Comparison of ENCODE assay signal across 24 mouse cellular contexts in the genomic region with DNA sequence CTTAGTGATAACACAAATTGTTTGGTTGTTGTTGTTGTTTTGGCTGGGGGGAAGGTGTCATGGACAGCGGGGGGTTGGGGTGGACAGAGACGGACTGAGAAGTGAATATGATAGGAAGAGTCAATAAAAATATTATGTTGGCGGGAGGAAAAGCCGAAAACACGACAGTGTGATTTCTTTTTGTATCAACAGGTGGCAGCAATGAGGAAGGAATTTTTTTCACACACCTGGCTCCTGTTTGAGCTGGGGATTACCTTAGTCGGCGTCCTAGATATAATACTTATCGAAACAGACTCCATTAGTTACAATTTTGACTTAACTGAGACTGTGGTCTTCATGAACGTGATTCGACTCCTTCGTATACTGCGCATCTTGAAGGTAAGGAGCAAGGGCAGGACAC. TPM values are rescaled to one million over a fixed set of nuclear protein-coding genes. Genes with fewer than 3 reads are reported as not detected.
DNase-seq lines count a peak whose midpoint lies in the region; ATAC-seq and TF ChIP-seq lines count a peak whose summit lies in the region.
"Had no signal": no experiment of that assay in that cellular context is flagged by ENCODE, and none has a peak within 500 bp of the region (broad histone marks: within the 10 kb centered on the region; RNA-seq: fewer than 3 reads in every experiment).

No protein-coding gene starts in this region.

- 59% methylated on average over 12 of the region's 12 CpGs for WGBS in lung, postnatal 0 days
- 49% methylated on average over 12 of the region's 12 CpGs for WGBS in small intestine, adult 2 months

- no peaks in the 10 kb centered on the region for H3K27me3 ChIP-seq in lung, postnatal 0 days (replicated peaks; ENCODE audit: insufficient read depth, low read length)
- peaks cover 23% of the 10 kb centered on the region for H3K27me3 ChIP-seq in Patski
- H3K27me3 ChIP-seq in small intestine, adult 2 months (ENCODE audit: control insufficient read depth, insufficient read depth, low read length), result no peaks in the 10 kb centered on the region
- H3K27me3 ChIP-seq: hindbrain, embryonic 12.5 days; limb, embryonic 15.5 days had no signal

- TF ChIP-seq EP300 in lung, postnatal 0 days (IDR thresholded peaks at IDR 0.05), result no peak

- peak; percentile 5 for DNase-seq in CD4-positive, CD25-positive, alpha-beta regulatory T cell, adult 2 months (ENCODE audit: low read depth, low spot score)
- DNase-seq in lung, postnatal 0 days (ENCODE audit: low spot score), result peak; percentile 17
- DNase-seq in lung, postnatal 4 days, result no peak
- no peak for DNase-seq in Patski (ENCODE audit: low read depth, low spot score)
- no peak for DNase-seq in MN1 (ENCODE audit: low spot score)
- no peak for DNase-seq in B cell, adult 2 months
- DNase-seq: adrenal gland, postnatal 36 days; cerebellum, adult 18-20 months; cerebellum, postnatal 25 days; embryo, embryonic 11 days; heart, postnatal 10 days; lung, embryonic 14.5 days; midbrain, embryonic 14.5 days; right cerebral cortex, postnatal 25 days; thymus, postnatal 25 days had no signal

- in situ Hi-C loops in Patski (cut with MboI; ENCODE audit: low pct_unique_long_range_greater_than_20kb), result no loop called here

- H3K9me3 ChIP-seq in lung, postnatal 0 days (ENCODE audit: low read length), result no peaks in the 10 kb centered on the region
- H3K9me3 ChIP-seq: hindbrain, embryonic 12.5 days; limb, embryonic 15.5 days had no signal

- H3K4me2 ChIP-seq in lung, postnatal 0 days (replicated peaks; ENCODE audit: low read depth, low read length), result no peak overlapping the region
- H3K4me2 ChIP-seq: heart, embryonic 11.5 days; hindbrain, embryonic 12.5 days; limb, embryonic 15.5 days; lung, embryonic 14.5 days had no signal

- no peak overlapping the region for H3K4me3 ChIP-seq in lung, postnatal 0 days (ENCODE audit: low read depth, low read length)
- no peak overlapping the region for H3K4me3 ChIP-seq in small intestine, adult 2 months (ENCODE audit: low read depth, low read length)
- H3K4me3 ChIP-seq: hindbrain, embryonic 12.5 days; limb, embryonic 15.5 days had no signal

- ATAC-seq in CD4-positive, CD25-positive, alpha-beta regulatory T cell, adult 4 months, result no peak
- ATAC-seq in lung, postnatal 0 days, result no peak
- ATAC-seq in Patski, result no peak
- ATAC-seq: forebrain, embryonic 16.5 days had no signal

- no peaks in the 10 kb centered on the region for H3K36me3 ChIP-seq in lung, postnatal 0 days (ENCODE audit: insufficient read depth, low read length)
- H3K36me3 ChIP-seq in small intestine, adult 2 months (ENCODE audit: control insufficient read depth, insufficient read depth, low read length), result no peaks in the 10 kb centered on the region
- H3K36me3 ChIP-seq: hindbrain, embryonic 12.5 days; limb, embryonic 15.5 days had no signal

- POLR2A ChIA-PET in Patski (lab: Charles Lee), result no interaction called here

- CTCF ChIA-PET in Patski (lab: Charles Lee), result no interaction called here

- no peaks in the 10 kb centered on the region for H3K4me1 ChIP-seq in lung, postnatal 0 days (ENCODE audit: insufficient read depth, low read depth, low read length)
- no peaks in the 10 kb centered on the region for H3K4me1 ChIP-seq in small intestine, adult 2 months (ENCODE audit: control insufficient read depth, insufficient read depth, insufficient read length, low read length)
- H3K4me1 ChIP-seq: hindbrain, embryonic 12.5 days; limb, embryonic 15.5 days had no signal

- peak; percentile 20 for TF ChIP-seq CTCF in lung, postnatal 0 days (IDR thresholded peaks at IDR 0.05)
- TF ChIP-seq CTCF in Patski (IDR thresholded peaks at IDR 0.05), result peak; percentile 23
- peak; percentile 21; the same call in 1 of the 2 replicates for TF ChIP-seq CTCF in small intestine, adult 2 months (IDR thresholded peaks at IDR 0.05; ENCODE audit: extremely low read depth, insufficient read length, insufficient replicate concordance, low read depth, low read length)

- H3K27ac ChIP-seq in lung, postnatal 0 days (ENCODE audit: low read length), result no peak overlapping the region
- no peak overlapping the region for H3K27ac ChIP-seq in small intestine, adult 2 months (ENCODE audit: insufficient read depth, low read depth, low read length)
- H3K27ac ChIP-seq: hindbrain, embryonic 12.5 days; kidney, postnatal 0 days; limb, embryonic 15.5 days had no signal

- H3K9ac ChIP-seq in lung, postnatal 0 days (replicated peaks; ENCODE audit: low read depth), result no peak overlapping the region
- H3K9ac ChIP-seq: hindbrain, embryonic 12.5 days; limb, embryonic 15.5 days; lung, embryonic 14.5 days had no signal

- no peak for TF ChIP-seq POLR2A in small intestine, adult 2 months (IDR thresholded peaks at IDR 0.05; ENCODE audit: low read depth, low read length)

RNA-seq across cellular contexts. Expression of gene Gcsam, which starts 30.3 kb away (rescaled TPM):
- under 1 TPM in 1 of 2 experiments, not detected in 1; 0.62 TPM for polyA plus RNA-seq in CD4-positive, CD25-positive, alpha-beta regulatory T cell, adult 4 months (2017; shearing (Covaris generic))
- polyA plus RNA-seq in lung, postnatal 0 days (2015; fragmentation: Nextera tagmentation; extraction: Ambion mirVana), result 0.10 and 0.26 TPM in 2 replicates
- polyA plus RNA-seq in Patski (2021), result not detected
- 0.06 and 0.11 TPM in 2 replicates for polyA plus RNA-seq in small intestine, adult 2 months (2012; rRNA removed)
- polyA plus RNA-seq: forebrain, embryonic 16.5 days; hindbrain, embryonic 12.5 days; midbrain, embryonic 14.5 days had no signal

RNA-seq across cellular contexts. Expression of gene Slc9c1, which starts 44.8 kb away (rescaled TPM):
- polyA plus RNA-seq in CD4-positive, CD25-positive, alpha-beta regulatory T cell, adult 4 months (2017; shearing (Covaris generic)), result not detected
- polyA plus RNA-seq in lung, postnatal 0 days (2015; fragmentation: Nextera tagmentation; extraction: Ambion mirVana), result not detected in 2 replicates
- polyA plus RNA-seq in Patski (2021), result not detected
- not detected in 2 replicates for polyA plus RNA-seq in small intestine, adult 2 months (2012; rRNA removed)
- polyA plus RNA-seq: embryonic facial prominence, embryonic 14.5 days; forebrain, embryonic 16.5 days; heart, embryonic 11.5 days; hindbrain, embryonic 12.5 days; intestine, embryonic 14.5 days; kidney, postnatal 0 days; limb, embryonic 15.5 days; lung, embryonic 14.5 days; midbrain, embryonic 14.5 days had no signal

RNA-seq across cellular contexts. Expression of gene Gm17783, which starts 48.0 kb away (rescaled TPM):
- polyA plus RNA-seq in CD4-positive, CD25-positive, alpha-beta regulatory T cell, adult 4 months (2017; shearing (Covaris generic)), result not detected
- polyA plus RNA-seq in lung, postnatal 0 days (2015; fragmentation: Nextera tagmentation; extraction: Ambion mirVana), result not detected in 2 replicates
- not detected for polyA plus RNA-seq in Patski (2021)
- polyA plus RNA-seq in small intestine, adult 2 months (2012; rRNA removed), result 0.93 and 1.6 TPM in 2 replicates
- polyA plus RNA-seq: embryonic facial prominence, embryonic 14.5 days; forebrain, embryonic 16.5 days; heart, embryonic 11.5 days; hindbrain, embryonic 12.5 days; limb, embryonic 15.5 days; lung, embryonic 14.5 days; midbrain, embryonic 14.5 days had no signal

Comparison
In these comparisons a context has a peak if more than half of its experiments do, and no peak if none do; other contexts are left out.
1. DNase-seq: peak in CD4-positive, CD25-positive, alpha-beta regulatory T cell, adult 2 months (single experiment) and lung, postnatal 0 days (single experiment); none in lung, postnatal 4 days (0 of 2), Patski (single experiment), MN1 (single experiment) and B cell, adult 2 months (0 of 2).
2. Peak in every context shown above with its lines, with median percentiles within 50 percentile points of each other: CTCF ChIP-seq.